Mouse (Mus musculus): ENCODE results near the gene Ermard. TPM values are rescaled to one million over a fixed set of nuclear protein-coding genes. Genes with fewer than 3 reads are reported as not detected.
"Not testable (repeated sequence)": the region's sequence is repeated elsewhere in the genome, so short reads cannot be mapped to it uniquely, and the experiment has no call there.

Ermard gene
- polyA plus RNA-seq, 1 experiment from 2014 or later: 75.0 TPM

DNA sequence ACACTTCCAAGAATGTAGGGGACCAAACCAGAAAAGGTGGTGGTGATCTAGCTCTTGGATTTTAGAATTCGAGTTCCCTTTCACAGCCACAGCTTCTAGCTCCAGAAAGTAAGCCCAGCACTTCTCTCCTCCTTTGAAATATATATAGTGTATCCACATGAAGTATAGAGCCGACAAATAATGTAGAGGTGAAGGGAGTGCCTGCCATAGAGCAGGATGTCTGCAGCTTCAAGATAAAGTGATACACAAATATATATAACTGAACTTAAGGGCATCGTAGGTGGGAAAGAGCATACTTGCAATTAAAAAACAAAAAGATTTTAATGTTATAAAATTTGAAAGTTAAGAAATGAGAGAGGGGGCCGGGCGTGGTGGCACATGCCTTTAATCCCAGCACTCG lies 15.5 kb upstream of the Ermard start:
- ATAC-seq (ENCODE audit: insufficient number of reproducible peaks, low FRiP score, low TSS enrichment, low read depth); H3K9me3 ChIP-seq (replicated peaks); H3K27ac ChIP-seq (replicated peaks); H3K9ac ChIP-seq; H3K27me3 ChIP-seq; H3K4me1 ChIP-seq; H3K4me3 ChIP-seq (replicated peaks); H3K36me3 ChIP-seq; H3K4me2 ChIP-seq (replicated peaks): not testable (repeated sequence)
- WGBS: no CpG with 5 or more reads among the region's 6 CpGs

DNA sequence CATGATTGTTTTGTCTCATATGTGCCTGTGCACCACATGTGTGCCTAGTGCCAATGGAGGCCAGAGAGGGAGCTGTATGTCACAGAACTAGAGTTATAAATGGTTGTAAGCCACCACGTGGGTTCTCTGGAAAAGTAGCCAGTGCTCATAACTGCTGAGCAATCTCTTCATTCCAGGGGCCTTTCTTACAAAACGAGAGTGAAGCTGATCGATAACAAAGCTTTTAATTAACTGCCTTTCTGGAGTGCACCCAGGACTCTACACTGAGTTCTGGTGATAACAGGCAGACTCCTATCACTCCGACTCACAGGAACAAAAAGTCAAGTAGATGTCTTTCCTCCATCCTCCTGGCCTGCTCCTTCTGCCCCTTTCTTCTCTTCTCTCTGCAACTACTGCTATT lies 9.6 kb upstream of the Ermard start:
- H3K36me3 ChIP-seq; H3K4me2 ChIP-seq (replicated peaks); H3K27ac ChIP-seq (replicated peaks); H3K27me3 ChIP-seq; H3K9me3 ChIP-seq (replicated peaks); H3K4me1 ChIP-seq; ATAC-seq (ENCODE audit: insufficient number of reproducible peaks, low FRiP score, low TSS enrichment, low read depth); H3K4me3 ChIP-seq (replicated peaks); H3K9ac ChIP-seq: not testable (repeated sequence)
- WGBS: no CpG with 5 or more reads among the region's 4 CpGs

DNA sequence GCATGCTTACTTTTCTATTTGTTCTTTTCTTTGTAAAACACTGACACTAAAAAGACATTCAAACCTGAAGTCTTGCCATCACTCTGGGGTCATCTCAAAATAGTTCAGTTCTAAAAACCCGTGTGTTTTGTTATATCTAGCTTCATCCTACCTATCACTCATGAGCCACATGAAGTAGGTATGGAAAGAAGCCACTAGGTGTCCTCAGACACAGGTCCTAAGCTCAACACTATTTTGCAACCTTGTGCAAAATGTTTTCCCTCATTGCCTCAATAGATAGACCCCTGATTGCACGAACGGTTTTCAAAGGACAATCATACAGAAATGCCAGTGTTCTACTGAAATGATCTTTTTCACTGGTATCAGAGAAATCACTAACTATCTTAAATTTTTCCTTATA lies 553 bp upstream of the Ermard start:
- no CpG with 5 or more reads among the region's 3 CpGs for WGBS
- H3K36me3 ChIP-seq; H3K27me3 ChIP-seq; H3K4me2 ChIP-seq (replicated peaks); H3K4me1 ChIP-seq; ATAC-seq (ENCODE audit: insufficient number of reproducible peaks, low FRiP score, low TSS enrichment, low read depth); H3K27ac ChIP-seq (replicated peaks); H3K9ac ChIP-seq; H3K9me3 ChIP-seq (replicated peaks); H3K4me3 ChIP-seq (replicated peaks): not testable (repeated sequence)

DNA sequence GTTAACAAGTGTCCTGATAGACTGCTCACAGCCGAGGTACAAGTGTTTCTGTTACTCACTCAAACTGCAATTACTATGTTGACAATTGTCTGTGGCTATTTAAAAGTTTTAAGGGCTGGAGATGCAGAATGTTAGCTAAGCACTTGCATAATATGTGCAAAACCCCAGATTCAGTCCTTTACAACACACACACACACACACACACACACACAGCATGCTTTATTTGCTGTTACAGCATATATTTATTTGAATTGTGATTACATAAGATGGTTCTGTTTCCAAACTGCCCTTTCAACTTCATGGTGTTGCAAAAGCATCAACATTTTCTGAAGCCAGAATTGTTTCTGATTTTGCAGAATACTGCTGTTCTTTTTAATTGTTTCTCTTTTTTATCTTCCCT lies 9.3 kb downstream of the Ermard start:
- WGBS: no CpG with 5 or more reads among the region's 1 CpGs
- H3K4me2 ChIP-seq (replicated peaks); H3K27me3 ChIP-seq; H3K27ac ChIP-seq (replicated peaks); H3K4me3 ChIP-seq (replicated peaks); H3K4me1 ChIP-seq; ATAC-seq (ENCODE audit: insufficient number of reproducible peaks, low FRiP score, low TSS enrichment, low read depth); H3K36me3 ChIP-seq; H3K9me3 ChIP-seq (replicated peaks); H3K9ac ChIP-seq: not testable (repeated sequence)

DNA sequence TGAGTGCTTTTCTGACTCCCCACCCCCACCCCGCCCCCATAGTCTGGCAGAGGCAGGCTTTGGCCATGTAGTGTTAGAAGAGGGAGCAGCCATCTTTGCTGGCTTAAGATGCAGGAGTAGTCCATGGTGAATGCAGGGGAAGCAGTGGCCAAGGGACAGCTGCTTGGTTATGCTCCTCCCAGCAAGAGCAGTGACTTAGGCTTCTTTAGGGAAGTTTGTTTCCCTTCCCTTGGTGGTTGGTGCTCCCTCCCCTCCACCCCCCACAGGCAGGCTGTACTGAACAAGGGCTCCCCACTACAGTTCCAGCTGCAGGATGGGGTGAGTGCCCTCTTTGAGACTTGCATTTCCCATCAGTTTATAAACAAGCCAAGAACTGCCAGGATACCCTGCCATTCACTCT lies 11.8 kb downstream of the Ermard start:
- H3K4me3 ChIP-seq (replicated peaks); H3K4me1 ChIP-seq; ATAC-seq (ENCODE audit: insufficient number of reproducible peaks, low FRiP score, low TSS enrichment, low read depth); H3K4me2 ChIP-seq (replicated peaks); H3K27ac ChIP-seq (replicated peaks); H3K9ac ChIP-seq; H3K9me3 ChIP-seq (replicated peaks); H3K27me3 ChIP-seq: not testable (repeated sequence)
- 57% methylated on average over 1 of the region's 1 CpGs for WGBS
- peaks cover 19% of the 10 kb centered on the region for H3K36me3 ChIP-seq

DNA sequence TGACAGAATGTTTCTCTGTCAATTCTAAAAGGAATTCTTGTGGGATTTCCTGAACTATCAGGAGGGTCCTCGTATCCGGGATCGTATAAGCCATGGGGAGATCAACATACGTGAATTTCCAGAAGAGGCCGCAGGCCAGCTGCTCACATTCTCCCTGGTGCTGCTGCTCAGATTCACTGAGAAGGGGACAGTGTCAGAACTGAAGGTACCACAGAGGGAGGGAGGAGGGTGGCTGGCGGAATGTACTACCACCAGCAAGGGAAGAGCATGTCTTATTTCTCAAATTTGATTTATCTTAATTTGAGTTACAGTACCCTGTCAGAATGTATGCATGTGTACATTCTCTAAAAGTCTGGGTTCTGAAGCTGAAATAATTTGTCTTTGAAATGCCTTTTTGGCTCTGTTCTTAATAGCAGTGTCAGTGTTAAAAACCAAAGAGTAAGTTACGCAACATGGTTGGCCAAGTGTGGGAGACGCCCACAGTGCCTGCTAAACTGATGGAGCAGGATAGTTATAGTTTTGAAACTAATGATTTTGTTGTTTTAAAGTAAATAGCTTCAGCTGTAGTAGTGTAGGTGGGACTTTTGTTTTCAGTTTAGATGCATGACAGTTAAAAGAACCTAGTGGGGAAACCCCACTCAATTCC lies 12.3 kb downstream of the Ermard start:
- 93% methylated on average over 5 of the region's 8 CpGs for WGBS
- not testable (repeated sequence) for ATAC-seq (ENCODE audit: insufficient number of reproducible peaks, low FRiP score, low TSS enrichment, low read depth); H3K4me3 ChIP-seq (replicated peaks)

DNA sequence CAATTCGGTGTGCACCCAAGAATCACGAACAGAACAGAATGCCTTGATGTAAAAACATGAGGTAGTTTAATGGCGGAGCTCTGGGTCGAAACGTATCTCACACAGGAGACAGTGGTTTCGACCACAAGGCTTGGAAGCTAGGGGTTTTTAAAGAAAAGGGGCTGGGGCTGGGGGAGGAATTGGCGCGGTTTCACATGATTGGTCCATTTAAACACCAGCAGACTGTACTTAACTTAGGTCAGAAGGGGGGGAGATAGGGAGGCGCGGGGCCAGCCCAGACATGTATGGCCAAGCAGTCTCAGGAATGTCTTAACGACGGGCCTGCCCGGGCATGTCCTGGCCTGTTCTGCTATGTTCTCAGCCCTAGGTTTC lies 12.8 kb downstream of the Ermard start:
- not testable (repeated sequence) for H3K9ac ChIP-seq; ATAC-seq (ENCODE audit: insufficient number of reproducible peaks, low FRiP score, low TSS enrichment, low read depth); H3K4me3 ChIP-seq (replicated peaks); H3K27me3 ChIP-seq; H3K27ac ChIP-seq (replicated peaks); H3K9me3 ChIP-seq (replicated peaks); H3K4me1 ChIP-seq; H3K4me2 ChIP-seq (replicated peaks)
- H3K36me3 ChIP-seq: peaks cover 29% of the 10 kb centered on the region
- WGBS: 88% methylated on average over 13 of the region's 13 CpGs

More for the DNA sequence above, 12.3 kb downstream of the Ermard start:
- peaks cover 25% of the 10 kb centered on the region for H3K36me3 ChIP-seq
- not testable (repeated sequence) for H3K9me3 ChIP-seq (replicated peaks); H3K27ac ChIP-seq (replicated peaks); H3K27me3 ChIP-seq; H3K4me1 ChIP-seq; H3K9ac ChIP-seq; H3K4me2 ChIP-seq (replicated peaks)

DNA sequence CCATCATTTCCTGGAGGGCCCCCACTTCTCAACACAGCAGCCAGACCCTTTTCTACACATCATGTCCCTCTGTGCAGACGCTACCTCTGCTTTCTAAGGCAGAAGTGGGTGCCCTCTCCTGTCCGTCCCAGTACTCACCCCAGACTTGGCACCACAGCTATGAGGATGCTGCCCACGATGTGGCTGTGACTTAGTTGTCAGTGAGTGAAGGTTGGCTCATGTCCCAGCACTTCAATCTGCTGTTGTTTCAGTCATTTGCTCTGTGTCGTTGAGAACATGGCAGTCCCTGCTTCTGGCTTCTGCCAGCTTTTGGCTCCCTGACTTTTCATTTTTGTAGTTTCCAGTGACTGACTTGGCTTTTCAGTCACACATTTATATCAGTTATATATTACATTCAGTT lies 14.9 kb downstream of the Ermard start:
- WGBS: 78% methylated on average over 4 of the region's 4 CpGs
- H3K36me3 ChIP-seq: peaks cover 29% of the 10 kb centered on the region
- no peak overlapping the region for H3K27ac ChIP-seq (replicated peaks)
- no peak overlapping the region for H3K4me3 ChIP-seq (replicated peaks)
- ATAC-seq (ENCODE audit: insufficient number of reproducible peaks, low FRiP score, low TSS enrichment, low read depth): no peak
- H3K27me3 ChIP-seq: no peaks in the 10 kb centered on the region
- no peak overlapping the region for H3K9ac ChIP-seq
- H3K9me3 ChIP-seq (replicated peaks): no peaks in the 10 kb centered on the region
- no peak overlapping the region for H3K4me2 ChIP-seq (replicated peaks)
- no peaks in the 10 kb centered on the region for H3K4me1 ChIP-seq

DNA sequence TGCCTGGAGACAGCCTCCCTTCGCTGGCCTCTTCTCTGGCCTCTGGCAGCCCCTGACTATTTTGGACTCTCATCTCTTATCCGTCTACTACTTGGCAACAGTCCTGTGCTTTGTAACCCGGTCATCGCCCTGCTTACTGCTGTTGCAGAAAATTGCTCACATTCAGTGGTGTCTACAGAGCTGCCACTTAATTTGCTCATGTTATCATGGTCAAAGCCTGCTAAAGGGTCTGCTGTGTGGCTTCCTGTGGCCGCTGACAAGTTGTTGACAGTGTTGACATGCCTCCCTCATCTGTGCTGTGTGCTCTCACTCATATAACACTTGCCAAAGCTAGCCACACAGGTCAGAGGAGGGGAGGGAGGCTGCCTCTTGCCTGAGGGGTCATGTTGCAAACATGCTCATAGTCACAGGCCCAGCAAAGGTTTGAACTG lies 17.2 kb downstream of the Ermard start:
- H3K27me3 ChIP-seq: no peaks in the 10 kb centered on the region
- H3K9me3 ChIP-seq (replicated peaks): no peaks in the 10 kb centered on the region
- 84% methylated on average over 5 of the region's 5 CpGs for WGBS
- H3K36me3 ChIP-seq: peaks cover 51% of the 10 kb centered on the region
- no peak overlapping the region for H3K27ac ChIP-seq (replicated peaks)
- ATAC-seq (ENCODE audit: insufficient number of reproducible peaks, low FRiP score, low TSS enrichment, low read depth): no peak
- H3K4me1 ChIP-seq: no peaks in the 10 kb centered on the region
- no peak overlapping the region for H3K9ac ChIP-seq
- no peak overlapping the region for H3K4me2 ChIP-seq (replicated peaks)
- no peak overlapping the region for H3K4me3 ChIP-seq (replicated peaks)

DNA sequence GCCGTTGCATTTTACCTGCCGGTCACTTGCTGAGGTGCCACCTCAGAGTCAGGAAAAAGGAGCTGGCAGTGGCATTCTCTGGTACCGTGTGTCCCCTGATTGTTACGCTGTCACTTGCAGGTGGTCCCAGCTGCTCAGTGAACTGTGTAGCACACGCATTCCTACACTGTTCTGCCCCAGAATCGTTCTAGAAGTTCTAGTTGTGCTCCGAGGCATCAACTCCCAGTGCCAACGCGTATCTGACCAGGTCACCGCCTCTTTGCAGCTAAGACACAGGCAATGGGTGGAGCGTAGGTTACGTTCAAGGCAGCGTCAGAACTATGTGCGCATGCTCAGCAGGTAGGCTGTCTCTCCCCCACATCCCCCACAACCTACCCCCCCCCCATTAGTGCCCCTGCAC lies 18.6 kb downstream of the Ermard start:
- no peak overlapping the region for H3K4me2 ChIP-seq (replicated peaks)
- H3K9ac ChIP-seq: no peak overlapping the region
- peaks cover 58% of the 10 kb centered on the region for H3K36me3 ChIP-seq
- no peak overlapping the region for H3K4me3 ChIP-seq (replicated peaks)
- no peaks in the 10 kb centered on the region for H3K27me3 ChIP-seq
- no peaks in the 10 kb centered on the region for H3K9me3 ChIP-seq (replicated peaks)
- no peak overlapping the region for H3K27ac ChIP-seq (replicated peaks)
- 93% methylated on average over 14 of the region's 14 CpGs for WGBS
- no peak for ATAC-seq (ENCODE audit: insufficient number of reproducible peaks, low FRiP score, low TSS enrichment, low read depth)
- H3K4me1 ChIP-seq: no peaks in the 10 kb centered on the region

DNA sequence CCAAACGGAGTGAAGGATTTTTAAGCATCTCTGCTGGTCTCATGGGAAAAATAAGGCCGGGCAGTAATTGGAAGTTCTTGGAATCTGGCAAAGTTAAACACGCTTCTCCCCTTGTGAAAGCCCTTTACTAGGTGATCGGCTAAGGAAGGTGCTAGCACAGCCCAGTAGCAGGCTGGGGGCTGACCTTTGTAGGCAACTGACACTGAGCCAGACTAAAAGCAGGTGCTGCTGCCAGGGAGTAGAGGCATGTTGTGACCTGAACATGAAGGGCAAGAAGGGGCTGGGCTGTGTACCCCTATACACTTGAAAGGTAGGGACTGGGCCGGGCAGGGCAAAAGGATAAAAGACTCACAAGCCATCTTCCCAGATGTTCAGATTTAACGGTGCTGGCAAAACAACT lies 19.3 kb downstream of the Ermard start:
- Histone ChIP-seq H3K9me3 (replicated peaks) (no peaks in the 10 kb centered on the region), H3K9ac (no peak overlapping the region), H3K36me3 (peaks cover 54% of the 10 kb centered on the region), H3K4me2 (replicated peaks) (no peak overlapping the region), H3K4me3 (replicated peaks) (no peak overlapping the region), H3K27ac (replicated peaks) (no peak overlapping the region), H3K4me1 (no peaks in the 10 kb centered on the region), H3K27me3 (no peaks in the 10 kb centered on the region)
- WGBS: 80% methylated on average over 6 of the region's 6 CpGs
- no peak for ATAC-seq (ENCODE audit: insufficient number of reproducible peaks, low FRiP score, low TSS enrichment, low read depth)

DNA sequence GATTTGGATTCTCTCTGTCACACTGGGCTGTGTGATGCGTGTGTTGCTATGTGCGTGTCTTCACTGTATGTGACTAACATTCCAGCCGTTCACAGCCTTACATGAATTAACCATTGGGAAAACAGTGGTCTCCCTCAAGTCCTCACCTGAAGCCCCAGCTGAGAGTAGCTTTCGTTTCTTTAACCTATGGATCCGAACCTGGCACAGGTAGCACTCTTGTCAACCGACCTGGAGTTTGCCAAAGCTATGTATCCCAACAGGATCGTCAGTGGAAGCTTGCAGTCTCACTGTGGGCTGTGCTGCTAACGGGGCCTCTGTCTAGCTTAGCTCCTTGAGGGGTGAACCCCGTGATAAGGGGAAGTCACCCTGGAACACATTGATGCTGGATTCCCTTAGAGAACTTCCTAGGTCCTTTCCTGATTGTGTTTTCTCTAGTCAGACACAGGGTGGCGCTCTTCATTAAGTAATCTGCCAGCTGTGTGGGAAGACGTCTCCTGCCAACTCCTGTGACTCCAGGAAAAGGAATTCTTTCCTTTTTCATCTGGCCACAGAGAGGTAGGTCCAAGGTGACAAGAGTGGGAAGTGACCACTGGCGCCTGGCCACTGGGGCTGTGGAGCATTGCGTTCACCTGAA lies 24.5 kb downstream of the Ermard start:
- Histone ChIP-seq H3K4me3 (replicated peaks) (no peak overlapping the region), H3K9me3 (replicated peaks) (no peaks in the 10 kb centered on the region), H3K36me3 (peaks cover 29% of the 10 kb centered on the region), H3K27me3 (no peaks in the 10 kb centered on the region), H3K9ac (no peak overlapping the region), H3K4me1 (peaks cover 6% of the 10 kb centered on the region; the same call in 1 of the 2 replicates), H3K27ac (replicated peaks) (no peak overlapping the region), H3K4me2 (replicated peaks) (peak overlapping the region; percentile 27; the same call in 1 of the 2 replicates)
- 42% methylated on average over 13 of the region's 13 CpGs for WGBS
- ATAC-seq (ENCODE audit: insufficient number of reproducible peaks, low FRiP score, low TSS enrichment, low read depth): no peak

Data from embryonic facial prominence, embryonic 15.5 days (tissue).